In the genomic region with DNA sequence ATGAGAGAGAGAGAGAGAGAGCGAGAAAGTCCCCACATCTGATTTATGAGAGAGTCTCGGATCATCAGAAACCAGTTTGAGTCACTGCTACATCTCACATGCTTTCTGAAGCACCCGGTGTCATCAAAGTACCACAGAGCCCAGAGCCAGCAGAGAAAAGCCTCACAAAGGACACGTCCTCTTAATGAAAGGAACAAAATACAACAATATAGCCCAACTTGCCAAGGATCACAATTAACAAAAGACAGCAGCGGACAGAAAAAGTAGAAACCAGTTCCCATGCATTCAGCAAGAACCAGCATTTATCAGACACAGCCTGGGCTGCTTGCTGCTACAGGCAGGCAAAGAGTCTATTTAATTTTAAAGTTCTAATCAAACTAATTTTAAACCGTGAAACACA, we compare ENCODE assay signal across 8 mouse cellular contexts.
A peak's percentile ranks its signal among the peaks of the same experiment; 100 is the strongest.
DNase-seq lines count a peak whose midpoint lies in the region; ATAC-seq lines count a peak whose summit lies in the region.

No protein-coding gene starts in this region.

- no peak for ATAC-seq in limb, embryonic 12.5 days (ENCODE audit: insufficient number of reproducible peaks, insufficient read depth, low FRiP score, low TSS enrichment, low read depth)
- ATAC-seq in embryonic facial prominence, embryonic 14.5 days (ENCODE audit: low read depth), result no peak
- no peak for ATAC-seq in intestine, embryonic 15.5 days
- ATAC-seq in neural tube, embryonic 15.5 days (ENCODE audit: low FRiP score), result no peak

- peaks cover 16% of the 10 kb centered on the region for H3K27me3 ChIP-seq in limb, embryonic 12.5 days
- H3K27me3 ChIP-seq in limb, embryonic 10.5 days (ENCODE audit: low read depth, poor library complexity, severe bottlenecking), result peaks cover 34% of the 10 kb centered on the region
- no peaks in the 10 kb centered on the region for H3K27me3 ChIP-seq in embryonic facial prominence, embryonic 14.5 days (replicated peaks; ENCODE audit: control insufficient read depth, insufficient read depth, low read length)
- H3K27me3 ChIP-seq in intestine, embryonic 15.5 days (replicated peaks), result no peaks in the 10 kb centered on the region
- no peaks in the 10 kb centered on the region for H3K27me3 ChIP-seq in neural tube, embryonic 15.5 days (replicated peaks)

- peak overlapping the region; percentile 59; the same call in 1 of the 2 replicates for H3K4me3 ChIP-seq in limb, embryonic 12.5 days (replicated peaks)
- no peak overlapping the region for H3K4me3 ChIP-seq in limb, embryonic 10.5 days
- peak overlapping the region; percentile 52 for H3K4me3 ChIP-seq in embryonic facial prominence, embryonic 14.5 days (ENCODE audit: low read depth, low read length)
- no peak overlapping the region for H3K4me3 ChIP-seq in intestine, embryonic 15.5 days (replicated peaks)
- peak overlapping the region; percentile 58 for H3K4me3 ChIP-seq in neural tube, embryonic 15.5 days (replicated peaks)

- H3K9ac ChIP-seq in limb, embryonic 12.5 days (replicated peaks), result no peak overlapping the region
- peak overlapping the region; percentile 66 for H3K9ac ChIP-seq in embryonic facial prominence, embryonic 14.5 days (ENCODE audit: low read depth, low read length)
- H3K9ac ChIP-seq in intestine, embryonic 15.5 days, result no peak overlapping the region
- H3K9ac ChIP-seq in neural tube, embryonic 15.5 days (replicated peaks), result peak overlapping the region; percentile 77

- peaks cover 37% of the 10 kb centered on the region for H3K4me1 ChIP-seq in limb, embryonic 12.5 days (replicated peaks)
- peaks cover 40% of the 10 kb centered on the region for H3K4me1 ChIP-seq in limb, embryonic 10.5 days
- peaks cover 26% of the 10 kb centered on the region for H3K4me1 ChIP-seq in embryonic facial prominence, embryonic 14.5 days (ENCODE audit: control insufficient read depth, insufficient read depth, low read length)
- H3K4me1 ChIP-seq in intestine, embryonic 15.5 days (replicated peaks), result peaks cover 9% of the 10 kb centered on the region
- H3K4me1 ChIP-seq in neural tube, embryonic 15.5 days, result peaks cover 46% of the 10 kb centered on the region

- H3K4me2 ChIP-seq in limb, embryonic 12.5 days, result peak overlapping the region; percentile 97
- peak overlapping the region; percentile 77 for H3K4me2 ChIP-seq in embryonic facial prominence, embryonic 14.5 days (ENCODE audit: low read depth, low read length)
- peak overlapping the region; percentile 18; the same call in 1 of the 2 replicates for H3K4me2 ChIP-seq in intestine, embryonic 15.5 days (replicated peaks)
- H3K4me2 ChIP-seq in neural tube, embryonic 15.5 days, result peak overlapping the region; percentile 94

- H3K36me3 ChIP-seq in limb, embryonic 12.5 days, result peaks cover 21% of the 10 kb centered on the region
- peaks cover 13% of the 10 kb centered on the region for H3K36me3 ChIP-seq in limb, embryonic 10.5 days
- peaks cover 28% of the 10 kb centered on the region for H3K36me3 ChIP-seq in embryonic facial prominence, embryonic 14.5 days (ENCODE audit: control insufficient read depth, insufficient read depth, low read length)
- peaks cover 7% of the 10 kb centered on the region for H3K36me3 ChIP-seq in intestine, embryonic 15.5 days
- H3K36me3 ChIP-seq in neural tube, embryonic 15.5 days, result peaks cover 17% of the 10 kb centered on the region

- no peak overlapping the region for H3K27ac ChIP-seq in limb, embryonic 12.5 days
- H3K27ac ChIP-seq in limb, embryonic 10.5 days, result no peak overlapping the region
- H3K27ac ChIP-seq in embryonic facial prominence, embryonic 14.5 days (replicated peaks; ENCODE audit: low read depth, low read length), result peak overlapping the region; percentile 52
- no peak overlapping the region for H3K27ac ChIP-seq in intestine, embryonic 15.5 days
- peak overlapping the region; percentile 90 for H3K27ac ChIP-seq in neural tube, embryonic 15.5 days (replicated peaks)

- DNase-seq in limb, embryonic 10.5 days (ENCODE audit: low spot score), result no peak
- no peak for DNase-seq in embryonic facial prominence, embryonic 14.5 days (ENCODE audit: low spot score)
- DNase-seq in spleen, postnatal 10 days (ENCODE audit: low spot score in 2 of 2), result no peak
- DNase-seq in ovary, postnatal 36 days (ENCODE audit: low spot score), result no peak
- DNase-seq in frontal cortex, adult 2 months (ENCODE audit: extremely low spot score in 1 of 2, low spot score in 1 of 2), result no peak

- no peaks in the 10 kb centered on the region for H3K9me3 ChIP-seq in limb, embryonic 12.5 days
- no peaks in the 10 kb centered on the region for H3K9me3 ChIP-seq in limb, embryonic 10.5 days (replicated peaks)
- no peaks in the 10 kb centered on the region for H3K9me3 ChIP-seq in embryonic facial prominence, embryonic 14.5 days (ENCODE audit: control insufficient read depth, low read length)
- H3K9me3 ChIP-seq in intestine, embryonic 15.5 days, result no peaks in the 10 kb centered on the region
- no peaks in the 10 kb centered on the region for H3K9me3 ChIP-seq in neural tube, embryonic 15.5 days (replicated peaks)

- WGBS in limb, embryonic 12.5 days, result 60% methylated on average over 6 of the region's 6 CpGs
- 71% methylated on average over 6 of the region's 6 CpGs for WGBS in limb, embryonic 10.5 days
- WGBS in embryonic facial prominence, embryonic 14.5 days, result 54% methylated on average over 6 of the region's 6 CpGs
- 67% methylated on average over 6 of the region's 6 CpGs for whole genome bisulfite sequencing in intestine, embryonic 15.5 days
- 12% methylated on average over 6 of the region's 6 CpGs for WGBS in neural tube, embryonic 15.5 days

Comparison
In these comparisons a context has a peak if more than half of its experiments do, and no peak if none do; other contexts are left out.
1. H3K4me3 ChIP-seq: peak in limb, embryonic 12.5 days (single experiment), embryonic facial prominence, embryonic 14.5 days (single experiment) and neural tube, embryonic 15.5 days (single experiment); none in limb, embryonic 10.5 days (single experiment) and intestine, embryonic 15.5 days (single experiment).
2. H3K27ac ChIP-seq: peak in embryonic facial prominence, embryonic 14.5 days (single experiment) and neural tube, embryonic 15.5 days (single experiment); none in limb, embryonic 12.5 days (single experiment), limb, embryonic 10.5 days (single experiment) and intestine, embryonic 15.5 days (single experiment).
3. H3K4me2 ChIP-seq: peak in every context shown above with its lines; median percentile 97 in limb, embryonic 12.5 days; 94 in neural tube, embryonic 15.5 days; 77 in embryonic facial prominence, embryonic 14.5 days; 18 in intestine, embryonic 15.5 days.
4. H3K9ac ChIP-seq: peak in embryonic facial prominence, embryonic 14.5 days (single experiment) and neural tube, embryonic 15.5 days (single experiment); none in limb, embryonic 12.5 days (single experiment) and intestine, embryonic 15.5 days (single experiment).